Mouse (Mus musculus) cerebellum, postnatal 36 days (tissue): ENCODE results near the gene Cpne8.

ENCODE experiments used
- DNase-seq, 2 experiments: peaks; one replicate each; pipeline ENCODE4 v3.0.0; 2021 to 2022; ENCODE audit warnings: mixed read lengths in 2 of 2

Cpne8 gene

DNA sequence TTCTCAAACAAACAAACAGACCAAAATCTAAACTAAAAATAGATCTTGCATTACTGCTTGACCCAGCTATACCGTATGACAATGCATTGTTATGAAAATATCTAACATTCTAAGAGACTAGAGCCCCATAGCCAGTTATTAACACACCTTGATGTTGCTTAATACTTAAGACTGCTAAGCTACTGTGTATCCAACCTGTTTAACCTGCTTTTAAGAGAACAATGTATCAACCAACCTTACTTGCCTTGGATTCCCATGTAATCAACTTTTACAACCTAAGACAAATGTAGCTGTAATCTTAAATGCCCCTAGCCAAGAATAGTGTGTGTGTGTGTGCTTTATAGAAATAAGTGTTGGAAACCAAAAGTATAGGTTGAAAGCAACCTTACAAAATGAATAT lies 233.2 kb downstream of the Cpne8 start:
- no peak for DNase-seq
